Mouse (Mus musculus): ENCODE data around the gene Tcf7l2.

GRCm38 (mm10) chr19:55915506-55915905 is 173.9 kb downstream of the Tcf7l2 start:
- no peak for TF ChIP-seq POLR2A (IDR thresholded peaks at IDR 0.05; ENCODE audit: borderline replicate concordance, low read depth, low read length)
- TF ChIP-seq CTCF (IDR thresholded peaks at IDR 0.05; ENCODE audit: low read depth, low read length) = no peak
